Mouse (Mus musculus) stomach, embryonic 15.5 days (tissue): ENCODE data around the gene C1rl. TPM values are rescaled to one million over a fixed set of nuclear protein-coding genes. Genes with fewer than 3 reads are reported as not detected.
"Not testable (repeated sequence)": the region's sequence is repeated elsewhere in the genome, so short reads cannot be mapped to it uniquely, and the experiment has no call there.

Experiments used
- ATAC-seq: fragments of 200-750 bp; cut with Nextera tagmentation; 2 replicates; pipeline ENCODE4 v1.8.0; 2017; ENCODE audit warnings: low read depth, moderate number of reproducible peaks, moderate TSS enrichment; ENCODE audit not compliant: insufficient read depth, low FRiP score
- H3K27ac ChIP-seq: fragments of 300-500 bp; sonication (generic); 2 replicates; pipeline ENCODE4 v1.5.1; 2015; ENCODE audit warnings: mild to moderate bottlenecking, inconsistent platforms
- H3K27me3 ChIP-seq: fragments of 300-500 bp; sonication (generic); replicated peaks from 2 replicates; pipeline ENCODE4 v1.6.1; 2015; ENCODE audit warnings: inconsistent platforms
- H3K36me3 ChIP-seq: fragments of 300-500 bp; sonication (generic); 2 replicates; pipeline ENCODE4 v1.6.1; 2015; ENCODE audit warnings: inconsistent platforms
- H3K4me1 ChIP-seq: fragments of 300-500 bp; sonication (generic); 2 replicates; pipeline ENCODE4 v1.6.1; 2015; ENCODE audit warnings: inconsistent platforms
- H3K4me2 ChIP-seq: fragments of 300-500 bp; sonication (generic); 2 replicates; pipeline ENCODE4 v1.6.1; 2015; ENCODE audit warnings: mild to moderate bottlenecking, inconsistent platforms
- H3K4me3 ChIP-seq: fragments of 300-500 bp; sonication (generic); replicated peaks from 2 replicates; pipeline ENCODE4 v1.5.1; 2015; ENCODE audit warnings: inconsistent platforms
- H3K9ac ChIP-seq: fragments of 300-500 bp; sonication (generic); 2 replicates; pipeline ENCODE4 v1.6.1; 2015; ENCODE audit warnings: inconsistent platforms
- H3K9me3 ChIP-seq: fragments of 300-500 bp; sonication (generic); 2 replicates; pipeline ENCODE4 v1.6.1; 2016; ENCODE audit warnings: inconsistent platforms
- WGBS: fragments of 180-500 bp; shearing (Covaris S2); methylation state at CpG from one replicate; pipeline ENCODE4 v1.1.7; 2015; 5-methylcytosine and 5-hydroxymethylcytosine counted together
- polyA plus RNA-seq: library from polyadenylated mRNA; unstranded; fragments of >200 nt; fragmentation: Nextera tagmentation; extraction: Ambion mirVana; gene quantifications from 2 replicates; pipeline ENCODE4 v1.2.1, GENCODE M21; 2015

C1rl gene
- polyA plus RNA-seq, 1 experiment from 2014 or later: 2.2 TPM

DNA sequence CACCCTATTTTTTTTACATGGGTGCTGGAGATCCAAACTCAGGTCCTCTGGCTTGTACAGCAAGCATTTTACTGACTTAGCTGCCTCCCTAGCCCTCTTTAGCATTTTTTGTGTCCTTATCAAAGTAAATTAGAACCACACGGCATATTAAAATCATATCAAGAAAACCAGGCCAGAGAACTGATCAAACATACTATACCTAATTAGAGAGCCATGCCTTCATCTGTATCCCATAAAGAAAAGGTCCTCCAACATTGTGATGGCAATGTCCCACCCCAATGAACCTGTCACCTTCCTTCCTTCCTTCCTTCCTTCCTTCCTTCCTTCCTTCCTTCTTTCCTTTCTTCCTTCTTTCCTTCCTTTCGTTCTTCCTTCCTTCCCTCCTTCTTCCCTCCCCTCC lies 63.0 kb downstream of the C1rl start:
- not testable (repeated sequence) for H3K27me3 ChIP-seq, H3K4me1 ChIP-seq, H3K27ac ChIP-seq, H3K4me3 ChIP-seq, H3K9me3 ChIP-seq, H3K36me3 ChIP-seq, H3K4me2 ChIP-seq, H3K9ac ChIP-seq, ATAC-seq
- 73% methylated on average over 2 of the region's 2 CpGs for WGBS

Other genes starting within 250 kb of the C1rl start
- 0.31 and 0.39 TPM in 2 replicates for gene Cd163, start 188.5 kb upstream of the C1rl start, polyA plus RNA-seq
- 39.8 and 40.6 TPM in 2 replicates for gene Pex5, start 78.0 kb upstream of the C1rl start, polyA plus RNA-seq
- 6.8 TPM in 2 replicates for gene Clstn3, start 28.3 kb upstream of the C1rl start, polyA plus RNA-seq
- gene C1ra, start 19.3 kb downstream of the C1rl start, polyA plus RNA-seq: 4.5 and 6.6 TPM in 2 replicates
- 5.6 and 9.9 TPM in 2 replicates for gene C1s1, start 49.2 kb downstream of the C1rl start, polyA plus RNA-seq
- not detected in 2 replicates for gene C1rb, start 77.2 kb downstream of the C1rl start, polyA plus RNA-seq
- gene C1s2, start 143.0 kb downstream of the C1rl start, polyA plus RNA-seq: 0.06 and 0.13 TPM in 2 replicates
- gene Lpcat3, start 169.9 kb downstream of the C1rl start, polyA plus RNA-seq: 79.3 and 85.3 TPM in 2 replicates
- gene Emg1, start 219.1 kb downstream of the C1rl start, polyA plus RNA-seq: 191 and 202 TPM in 2 replicates
- 355 and 390 TPM in 2 replicates for gene Phb2, start 219.2 kb downstream of the C1rl start, polyA plus RNA-seq
- gene Ptpn6, start 245.6 kb downstream of the C1rl start, polyA plus RNA-seq: 19.0 and 19.8 TPM in 2 replicates
- 331 and 401 TPM in 2 replicates for gene Grcc10, start 248.3 kb downstream of the C1rl start, polyA plus RNA-seq